8 mouse cellular contexts compared by ENCODE assay signal in the genomic region with DNA sequence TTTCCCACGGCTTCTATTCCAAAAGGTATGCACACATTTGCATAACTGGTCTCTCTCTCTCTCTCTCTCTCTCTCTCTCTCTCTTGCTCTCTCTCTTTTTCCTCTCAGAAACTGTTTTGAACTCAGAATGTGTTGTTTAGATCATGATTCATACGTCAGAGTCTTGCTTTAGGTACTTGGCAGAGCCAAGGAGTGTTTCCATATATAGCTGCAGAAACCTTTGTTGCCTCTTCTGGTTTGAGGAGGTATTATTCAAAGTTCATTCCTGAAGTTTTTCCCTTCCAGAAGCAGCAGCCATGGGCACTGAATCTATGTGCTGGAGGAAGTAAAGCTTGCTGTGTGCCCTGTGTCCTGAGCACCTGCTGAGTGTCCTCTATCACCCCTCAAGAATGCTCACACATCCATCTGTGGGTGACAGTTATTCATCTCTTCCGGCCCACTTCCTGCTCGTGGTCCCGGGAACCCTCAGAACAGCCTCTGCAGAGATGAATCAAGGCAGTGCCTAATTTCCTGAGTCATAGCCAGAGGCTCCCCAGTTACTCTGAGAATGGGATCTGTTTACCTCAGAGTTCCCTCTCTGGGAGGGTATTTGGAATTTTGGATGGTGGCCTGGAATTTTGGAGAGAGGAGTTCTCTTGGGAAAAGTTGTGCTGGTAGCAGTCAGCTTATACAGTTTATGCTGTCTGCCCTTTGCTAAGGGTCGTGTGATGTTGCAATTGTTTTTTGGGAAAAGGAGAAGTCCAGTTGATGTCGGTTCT.
A peak's percentile ranks its signal among the peaks of the same experiment; 100 is the strongest.
DNase-seq lines count a peak whose midpoint lies in the region; ATAC-seq and TF ChIP-seq lines count a peak whose summit lies in the region.

No protein-coding gene starts in this region.

- H3K4me2 ChIP-seq in hindbrain, postnatal 0 days (ENCODE audit: low read depth, low read length), result no peak overlapping the region
- no peak overlapping the region for H3K4me2 ChIP-seq in hindbrain, embryonic 13.5 days
- H3K4me2 ChIP-seq in hindbrain, embryonic 12.5 days (replicated peaks), result no peak overlapping the region

- no peaks in the 10 kb centered on the region for H3K36me3 ChIP-seq in hindbrain, postnatal 0 days (ENCODE audit: insufficient read depth, low read length)
- H3K36me3 ChIP-seq in hindbrain, embryonic 13.5 days, result no peaks in the 10 kb centered on the region
- H3K36me3 ChIP-seq in hindbrain, embryonic 12.5 days, result no peaks in the 10 kb centered on the region
- H3K36me3 ChIP-seq in hindbrain, embryonic 10.5 days, result no peaks in the 10 kb centered on the region

- TF ChIP-seq CTCF in hindbrain, postnatal 0 days (IDR thresholded peaks at IDR 0.05; ENCODE audit: low read depth), result no peak

- H3K9ac ChIP-seq in hindbrain, postnatal 0 days (replicated peaks; ENCODE audit: low read length), result no peak overlapping the region
- H3K9ac ChIP-seq in hindbrain, embryonic 13.5 days, result no peak overlapping the region
- no peak overlapping the region for H3K9ac ChIP-seq in hindbrain, embryonic 12.5 days

- H3K4me3 ChIP-seq in hindbrain, postnatal 0 days (ENCODE audit: low read length), result no peak overlapping the region
- no peak overlapping the region for H3K4me3 ChIP-seq in hindbrain, embryonic 13.5 days
- no peak overlapping the region for H3K4me3 ChIP-seq in hindbrain, embryonic 12.5 days
- H3K4me3 ChIP-seq in hindbrain, embryonic 10.5 days, result no peak overlapping the region

- no peak overlapping the region for H3K27ac ChIP-seq in hindbrain, postnatal 0 days
- no peak overlapping the region for H3K27ac ChIP-seq in hindbrain, embryonic 13.5 days
- H3K27ac ChIP-seq in hindbrain, embryonic 12.5 days, result no peak overlapping the region
- no peak overlapping the region for H3K27ac ChIP-seq in hindbrain, embryonic 10.5 days

- DNase-seq in hindbrain, postnatal 0 days (ENCODE audit: low spot score), result peak; percentile 28
- DNase-seq in adipocyte (ENCODE audit: low spot score), result peak; percentile 71
- DNase-seq in urinary bladder, adult 2 months (ENCODE audit: low spot score), result no peak
- no peak for DNase-seq in hindbrain, embryonic 10.5 days (ENCODE audit: low spot score)

- no peaks in the 10 kb centered on the region for H3K27me3 ChIP-seq in hindbrain, postnatal 0 days (ENCODE audit: insufficient read depth, low read length)
- no peaks in the 10 kb centered on the region for H3K27me3 ChIP-seq in hindbrain, embryonic 13.5 days
- H3K27me3 ChIP-seq in hindbrain, embryonic 12.5 days, result no peaks in the 10 kb centered on the region
- H3K27me3 ChIP-seq in hindbrain, embryonic 10.5 days (ENCODE audit: insufficient read depth, poor library complexity, severe bottlenecking), result no peaks in the 10 kb centered on the region

- ATAC-seq in hindbrain, postnatal 0 days, result peak; percentile 38; the same call in 1 of the 2 replicates
- no peak for ATAC-seq in hindbrain, embryonic 13.5 days (ENCODE audit: low FRiP score)
- peak; percentile 93 for ATAC-seq in hematopoietic stem cell, adult 5-6 weeks (replicated peaks in 1 of 2; ENCODE audit: insufficient read depth in 1 of 2, low FRiP score in 2 of 2, low TSS enrichment in 1 of 2, low read depth in 1 of 2, poor library complexity in 2 of 2, severe bottlenecking in 2 of 2)
- ATAC-seq in megakaryocyte, adult 5-6 weeks (ENCODE audit: poor library complexity, severe bottlenecking), result peak; percentile 20; the same call in 1 of the 2 replicates
- no peak for ATAC-seq in hindbrain, embryonic 12.5 days (ENCODE audit: low FRiP score)

- H3K4me1 ChIP-seq in hindbrain, postnatal 0 days (ENCODE audit: insufficient read depth, low read length), result 0 out of 2 replicates have a peak, but pooled peaks cover 4% of the 10 kb centered on the region
- H3K4me1 ChIP-seq in hindbrain, embryonic 13.5 days (replicated peaks), result no peaks in the 10 kb centered on the region
- no peaks in the 10 kb centered on the region for H3K4me1 ChIP-seq in hindbrain, embryonic 12.5 days
- no peaks in the 10 kb centered on the region for H3K4me1 ChIP-seq in hindbrain, embryonic 10.5 days (replicated peaks)

- WGBS in hindbrain, postnatal 0 days, result 42% methylated on average over 7 of the region's 7 CpGs
- WGBS in hindbrain, embryonic 13.5 days, result 59% methylated on average over 7 of the region's 7 CpGs
- WGBS in hindbrain, embryonic 12.5 days, result 75% methylated on average over 7 of the region's 7 CpGs
- WGBS in hindbrain, embryonic 10.5 days, result 76% methylated on average over 7 of the region's 7 CpGs

- H3K9me3 ChIP-seq in hindbrain, postnatal 0 days (ENCODE audit: low read length), result no peaks in the 10 kb centered on the region
- no peaks in the 10 kb centered on the region for H3K9me3 ChIP-seq in hindbrain, embryonic 13.5 days
- no peaks in the 10 kb centered on the region for H3K9me3 ChIP-seq in hindbrain, embryonic 12.5 days (replicated peaks)
- no peaks in the 10 kb centered on the region for H3K9me3 ChIP-seq in hindbrain, embryonic 10.5 days

Comparison
In these comparisons a context has a peak if more than half of its experiments do, and no peak if none do; other contexts are left out.
1. ATAC-seq: peak in hindbrain, postnatal 0 days (single experiment), hematopoietic stem cell, adult 5-6 weeks (2 of 2) and megakaryocyte, adult 5-6 weeks (single experiment); none in hindbrain, embryonic 13.5 days (single experiment) and hindbrain, embryonic 12.5 days (single experiment).
2. DNase-seq: peak in hindbrain, postnatal 0 days (single experiment) and adipocyte (single experiment); none in urinary bladder, adult 2 months (single experiment) and hindbrain, embryonic 10.5 days (single experiment).